Mouse (Mus musculus): ENCODE data around the gene Cbfa2t2.
"Not testable (repeated sequence)": the region's sequence is repeated elsewhere in the genome, so short reads cannot be mapped to it uniquely, and the experiment has no call there.

Cbfa2t2 gene

GRCm38 (mm10) chr2:154467139-154467538 lies 30.9 kb downstream of the Cbfa2t2 start:
- no peak for DNase-seq (ENCODE audit: low spot score in 2 of 2)

- no peak for DNase-seq (ENCODE audit: low spot score in 2 of 2)
Measured at GRCm38 (mm10) chr2:154474251-154475061, 38.2 kb downstream of the Cbfa2t2 start.

GRCm38 (mm10) chr2:154475062-154475349 lies 38.7 kb downstream of the Cbfa2t2 start:
- DNase-seq (ENCODE audit: low spot score in 2 of 2): no peak

GRCm38 (mm10) chr2:154475861-154476260 lies 39.6 kb downstream of the Cbfa2t2 start:
- no peak for DNase-seq (ENCODE audit: low spot score in 2 of 2)

GRCm38 (mm10) chr2:154477028-154477427 lies 40.7 kb downstream of the Cbfa2t2 start:
- peak in 1 of 2 experiments; percentile 28 for DNase-seq (ENCODE audit: low spot score in 2 of 2)

GRCm38 (mm10) chr2:154491788-154492187 lies 55.5 kb downstream of the Cbfa2t2 start:
- DNase-seq (ENCODE audit: low spot score in 2 of 2): no peak

GRCm38 (mm10) chr2:154493559-154493958 lies 57.3 kb downstream of the Cbfa2t2 start:
- not testable (repeated sequence) for DNase-seq (ENCODE audit: low spot score in 2 of 2)

GRCm38 (mm10) chr2:154495021-154495420 lies 58.7 kb downstream of the Cbfa2t2 start:
- DNase-seq (ENCODE audit: low spot score in 2 of 2): no peak

GRCm38 (mm10) chr2:154498571-154498970 lies 62.3 kb downstream of the Cbfa2t2 start:
- DNase-seq (ENCODE audit: low spot score in 2 of 2): no peak

- no peak for DNase-seq (ENCODE audit: low spot score in 2 of 2)
Measured at GRCm38 (mm10) chr2:154499717-154500247, 63.5 kb downstream of the Cbfa2t2 start.

- no peak for DNase-seq (ENCODE audit: low spot score in 2 of 2)
Measured at GRCm38 (mm10) chr2:154500758-154501157, 64.5 kb downstream of the Cbfa2t2 start.

GRCm38 (mm10) chr2:154507076-154507475 lies 70.8 kb downstream of the Cbfa2t2 start:
- DNase-seq (ENCODE audit: low spot score in 2 of 2): no peak

GRCm38 (mm10) chr2:154507566-154508283 lies 71.4 kb downstream of the Cbfa2t2 start:
- no peak for DNase-seq (ENCODE audit: low spot score in 2 of 2)

- no peak for DNase-seq (ENCODE audit: low spot score in 2 of 2)
Measured at GRCm38 (mm10) chr2:154508450-154508849, 72.2 kb downstream of the Cbfa2t2 start.

GRCm38 (mm10) chr2:154510141-154510540 lies 73.9 kb downstream of the Cbfa2t2 start:
- no peak for DNase-seq (ENCODE audit: low spot score in 2 of 2)

GRCm38 (mm10) chr2:154516944-154517343 lies 80.7 kb downstream of the Cbfa2t2 start:
- no peak for DNase-seq (ENCODE audit: low spot score in 2 of 2)

GRCm38 (mm10) chr2:154517424-154517823 lies 81.1 kb downstream of the Cbfa2t2 start:
- DNase-seq (ENCODE audit: low spot score in 2 of 2): no peak

- DNase-seq (ENCODE audit: low spot score in 2 of 2): no peak
Measured at GRCm38 (mm10) chr2:154521449-154521848, 85.2 kb downstream of the Cbfa2t2 start.

- DNase-seq (ENCODE audit: low spot score in 2 of 2): no peak
Measured at GRCm38 (mm10) chr2:154522334-154522733, 86.1 kb downstream of the Cbfa2t2 start.

- no peak for DNase-seq (ENCODE audit: low spot score in 2 of 2)
Measured at GRCm38 (mm10) chr2:154525285-154525684, 89.0 kb downstream of the Cbfa2t2 start.

- DNase-seq (ENCODE audit: low spot score in 2 of 2): no peak
Measured at GRCm38 (mm10) chr2:154526531-154526930, 90.2 kb downstream of the Cbfa2t2 start.

GRCm38 (mm10) chr2:154532888-154533287 lies 96.6 kb downstream of the Cbfa2t2 start:
- no peak for DNase-seq (ENCODE audit: low spot score in 2 of 2)

- no peak for DNase-seq (ENCODE audit: low spot score in 2 of 2)
Measured at GRCm38 (mm10) chr2:154534704-154535270, 98.5 kb downstream of the Cbfa2t2 start.

Data from heart, adult 9 months (tissue).